Mouse (Mus musculus) CH12F3 (cell line): ENCODE results near the gene Olfr914.

Experiments used
- in situ Hi-C: fragments of 300-500 bp; cut with MboI; formaldehyde crosslinking; loops from 2 replicates; pipeline ENCODE4 v1.14.3; 2020; ENCODE audit warnings: low sequenced_read_pairs

Gene Olfr914

GRCm38 (mm10) chr9:38604802-38605201 lies at the start of gene Olfr914:
Gene Olfr914 (plus strand): TSS chr9:38605102.
- in situ Hi-C loops, result no loop called here

GRCm38 (mm10) chr9:38579878-38580277 lies 25.0 kb upstream of the Olfr914 start, which contains the start of gene Olfr912:
Gene Olfr912 (plus strand): TSS chr9:38580178.
- in situ Hi-C loops, result no loop called here

- in situ Hi-C loops, result no loop called here
Measured at GRCm38 (mm10) chr9:38591056-38591455, 13.8 kb upstream of the Olfr914 start.

DNA sequence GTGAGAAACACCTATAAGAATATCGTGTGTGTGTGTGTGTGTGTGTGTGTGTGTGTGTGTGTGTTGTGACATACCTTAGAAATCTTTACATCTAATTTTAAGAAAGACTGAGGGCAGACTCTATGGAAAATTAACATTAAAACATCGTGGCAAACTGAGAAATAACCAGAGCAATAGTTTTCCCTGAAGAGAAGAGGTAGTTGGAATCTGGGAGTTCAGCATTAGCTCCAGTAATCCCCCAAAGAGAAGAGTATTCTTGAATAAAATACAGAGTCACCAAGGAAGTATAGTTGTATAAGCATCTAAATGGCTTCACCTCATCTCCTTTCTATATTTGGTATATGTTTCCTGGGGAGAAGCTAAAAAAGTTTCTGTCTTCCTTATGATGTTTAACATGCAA lies 12.4 kb upstream of the Olfr914 start, which contains the start of gene Olfr913:
Gene Olfr913, plus strand, starts transcription at position 301 of the 400 bp plus-strand sequence.
- in situ Hi-C loops, result no loop called here

DNA sequence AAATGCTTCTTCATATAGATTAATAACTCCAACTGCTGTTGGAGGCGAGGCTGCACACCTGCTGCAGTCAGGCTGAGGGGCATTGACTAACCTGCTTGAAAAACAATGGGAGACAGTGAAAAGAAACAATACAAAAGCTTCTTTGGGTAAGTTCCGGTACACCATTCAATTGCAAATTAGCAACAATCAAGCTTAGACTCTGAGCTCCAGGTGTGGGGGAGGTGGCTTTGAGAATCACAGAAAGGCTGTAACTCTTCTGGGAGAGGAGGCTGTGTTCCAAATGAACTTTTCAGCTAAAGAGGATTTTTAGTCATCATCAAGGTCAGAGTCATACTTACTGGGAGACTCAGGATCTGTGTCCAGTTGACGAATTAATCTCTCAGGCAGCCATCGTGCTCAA lies 27.5 kb downstream of the Olfr914 start:
- in situ Hi-C loops, result no loop called here

- in situ Hi-C loops, result no loop called here
Measured at GRCm38 (mm10) chr9:38659775-38660174, 54.9 kb downstream of the Olfr914 start, which contains the start of gene Olfr916. Gene Olfr916 (minus strand): TSS chr9:38659875.
